In the genomic region with DNA sequence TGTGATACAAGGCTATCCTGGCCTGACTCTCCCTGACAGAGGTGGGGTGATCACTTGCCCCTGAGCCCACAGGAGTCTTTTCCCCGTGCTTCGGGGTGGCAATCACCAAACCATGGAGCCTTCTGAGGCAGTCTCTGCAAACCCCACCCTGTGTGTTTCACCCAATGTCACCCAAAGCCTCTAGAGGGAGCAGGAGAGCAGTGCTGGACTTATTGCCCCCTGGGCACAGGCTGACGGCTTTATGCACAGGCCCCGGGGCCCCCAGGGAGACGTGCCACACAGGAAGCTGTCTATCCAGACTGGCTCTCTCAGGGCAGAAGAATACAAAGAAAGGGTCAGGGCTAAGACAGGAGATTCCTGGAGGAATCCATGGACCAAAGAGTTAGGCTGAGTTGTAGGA, we compare ENCODE assay signal across 9 mouse cellular contexts. TPM values are rescaled to one million over a fixed set of nuclear protein-coding genes. Genes with fewer than 3 reads are reported as not detected.
DNase-seq lines count a peak whose midpoint lies in the region; ATAC-seq and TF ChIP-seq lines count a peak whose summit lies in the region.
"Had no signal": no experiment of that assay in that cellular context is flagged by ENCODE, and none has a peak within 500 bp of the region (broad histone marks: within the 10 kb centered on the region; RNA-seq: fewer than 3 reads in every experiment).

No protein-coding gene starts in this region.

- no peak for ATAC-seq in kidney, embryonic 14.5 days (ENCODE audit: low FRiP score, low TSS enrichment)
- ATAC-seq in intestine, postnatal 0 days, result peak; percentile 34; the same call in 1 of the 2 replicates
- no peak for ATAC-seq in forebrain, embryonic 11.5 days (replicated peaks; ENCODE audit: low FRiP score)

- DNase-seq in kidney, adult 9 months, result peak; percentile 62
- DNase-seq in MN1 (ENCODE audit: low spot score), result peak; percentile 68
- peak; percentile 67 for DNase-seq in lung, postnatal 25 days (ENCODE audit: low spot score)
- no peak for DNase-seq in right cerebral cortex, postnatal 10 days (ENCODE audit: low spot score in 2 of 2)
- DNase-seq in cerebellum, postnatal 36 days, result no peak
- DNase-seq in forebrain, embryonic 11.5 days (ENCODE audit: low spot score), result no peak

- no peaks in the 10 kb centered on the region for H3K9me3 ChIP-seq in kidney, embryonic 14.5 days (ENCODE audit: control insufficient read depth, low read length)
- H3K9me3 ChIP-seq in intestine, postnatal 0 days (ENCODE audit: control insufficient read depth), result no peaks in the 10 kb centered on the region
- no peaks in the 10 kb centered on the region for H3K9me3 ChIP-seq in forebrain, embryonic 11.5 days (ENCODE audit: control insufficient read depth, low read length)
- H3K9me3 ChIP-seq: embryonic facial prominence, embryonic 13.5 days had no signal

- TF ChIP-seq CTCF in intestine, postnatal 0 days (IDR thresholded peaks at IDR 0.05; ENCODE audit: low read depth), result peak; percentile 83

- peaks cover 5% of the 10 kb centered on the region for H3K4me1 ChIP-seq in kidney, embryonic 14.5 days (ENCODE audit: control insufficient read depth, insufficient read depth, low read length)
- no peaks in the 10 kb centered on the region for H3K4me1 ChIP-seq in intestine, postnatal 0 days (replicated peaks; ENCODE audit: control insufficient read depth, insufficient read depth, low read length)
- H3K4me1 ChIP-seq in forebrain, embryonic 11.5 days (replicated peaks; ENCODE audit: control insufficient read depth, insufficient read depth, low read length), result no peaks in the 10 kb centered on the region

- 55% methylated on average over 5 of the region's 5 CpGs for WGBS in kidney, embryonic 14.5 days
- 63% methylated on average over 5 of the region's 5 CpGs for WGBS in intestine, postnatal 0 days
- 55% methylated on average over 5 of the region's 5 CpGs for WGBS in forebrain, embryonic 11.5 days

- H3K27ac ChIP-seq in kidney, embryonic 14.5 days (ENCODE audit: low read depth, low read length), result no peak overlapping the region
- H3K27ac ChIP-seq in intestine, postnatal 0 days (ENCODE audit: low read depth, low read length), result no peak overlapping the region
- no peak overlapping the region for H3K27ac ChIP-seq in forebrain, embryonic 11.5 days (ENCODE audit: low read depth, low read length)
- H3K27ac ChIP-seq: embryonic facial prominence, embryonic 13.5 days had no signal

- H3K4me3 ChIP-seq in kidney, embryonic 14.5 days (ENCODE audit: low read length), result no peak overlapping the region
- H3K4me3 ChIP-seq in intestine, postnatal 0 days (ENCODE audit: low read depth, low read length), result no peak overlapping the region
- no peak overlapping the region for H3K4me3 ChIP-seq in forebrain, embryonic 11.5 days (ENCODE audit: low read depth, low read length)
- H3K4me3 ChIP-seq: embryonic facial prominence, embryonic 13.5 days had no signal

- H3K36me3 ChIP-seq in kidney, embryonic 14.5 days (ENCODE audit: control insufficient read depth, insufficient read depth, low read length), result no peaks in the 10 kb centered on the region
- H3K36me3 ChIP-seq in intestine, postnatal 0 days (ENCODE audit: control insufficient read depth, insufficient read depth), result no peaks in the 10 kb centered on the region
- H3K36me3 ChIP-seq in forebrain, embryonic 11.5 days (ENCODE audit: control insufficient read depth, insufficient read depth, low read length), result no peaks in the 10 kb centered on the region
- H3K36me3 ChIP-seq: embryonic facial prominence, embryonic 13.5 days had no signal

- H3K9ac ChIP-seq in kidney, embryonic 14.5 days (ENCODE audit: low read depth, low read length), result no peak overlapping the region
- H3K9ac ChIP-seq in intestine, postnatal 0 days (ENCODE audit: low read depth, low read length), result no peak overlapping the region
- H3K9ac ChIP-seq in forebrain, embryonic 11.5 days (ENCODE audit: low read length), result no peak overlapping the region

- H3K27me3 ChIP-seq in kidney, embryonic 14.5 days (ENCODE audit: control insufficient read depth, insufficient read depth, low read length), result no peaks in the 10 kb centered on the region
- H3K27me3 ChIP-seq in intestine, postnatal 0 days (replicated peaks; ENCODE audit: control insufficient read depth, insufficient read depth, low read length), result no peaks in the 10 kb centered on the region
- H3K27me3 ChIP-seq in forebrain, embryonic 11.5 days (ENCODE audit: control insufficient read depth, insufficient read depth, low read length), result no peaks in the 10 kb centered on the region
- H3K27me3 ChIP-seq: embryonic facial prominence, embryonic 13.5 days had no signal

- H3K4me2 ChIP-seq in kidney, embryonic 14.5 days (replicated peaks; ENCODE audit: low read depth, low read length), result no peak overlapping the region
- no peak overlapping the region for H3K4me2 ChIP-seq in intestine, postnatal 0 days (replicated peaks; ENCODE audit: low read depth)
- H3K4me2 ChIP-seq in forebrain, embryonic 11.5 days (ENCODE audit: low read depth, low read length, severe bottlenecking), result no peak overlapping the region
- H3K4me2 ChIP-seq: embryonic facial prominence, embryonic 13.5 days had no signal

RNA-seq across cellular contexts. Expression of a gene that starts 9.1 kb away (rescaled TPM):
- 8.2 and 10.1 TPM in 2 replicates for polyA plus RNA-seq in kidney, embryonic 14.5 days (2014; fragmentation: Nextera tagmentation; extraction: Ambion mirVana)
- 5.9 and 8.2 TPM in 2 replicates for polyA plus RNA-seq in intestine, postnatal 0 days (2015; fragmentation: Nextera tagmentation; extraction: Ambion mirVana)
- polyA plus RNA-seq in forebrain, embryonic 11.5 days (2014; fragmentation: Nextera tagmentation; extraction: Ambion mirVana), result 2.9 and 3.3 TPM in 2 replicates

Comparison
In these comparisons a context has a peak if more than half of its experiments do, and no peak if none do; other contexts are left out.
1. DNase-seq: peak in kidney, adult 9 months (single experiment), MN1 (single experiment) and lung, postnatal 25 days (single experiment); none in right cerebral cortex, postnatal 10 days (0 of 2), cerebellum, postnatal 36 days (0 of 2) and forebrain, embryonic 11.5 days (single experiment).